Comparison of ENCODE assay signal across 8 mouse cellular contexts in genomic region chr11:96823471-96823837, GRCm38 (mm10). TPM values are rescaled to one million over a fixed set of nuclear protein-coding genes. Genes with fewer than 3 reads are reported as not detected.
DNase-seq lines count a peak whose midpoint lies in the region; ATAC-seq lines count a peak whose summit lies in the region.

No protein-coding gene starts in this region.

- peaks cover 78% of the 10 kb centered on the region for H3K4me1 ChIP-seq in megakaryocyte, embryonic 14.5 days
- H3K4me1 ChIP-seq in intestine, embryonic 14.5 days (replicated peaks; ENCODE audit: control insufficient read depth, insufficient read depth, low read length), result peaks cover 52% of the 10 kb centered on the region
- H3K4me1 ChIP-seq in neural tube, embryonic 13.5 days (replicated peaks), result peaks cover 59% of the 10 kb centered on the region

- peak overlapping the region; percentile 38; the same call in 1 of the 2 replicates for H3K9ac ChIP-seq in intestine, embryonic 14.5 days (ENCODE audit: low read length)
- H3K9ac ChIP-seq in neural tube, embryonic 13.5 days, result peak overlapping the region; percentile 76

- no peaks in the 10 kb centered on the region for H3K9me3 ChIP-seq in megakaryocyte, embryonic 14.5 days
- no peaks in the 10 kb centered on the region for H3K9me3 ChIP-seq in intestine, embryonic 14.5 days (ENCODE audit: control insufficient read depth, low read length)
- H3K9me3 ChIP-seq in neural tube, embryonic 13.5 days, result no peaks in the 10 kb centered on the region

- ATAC-seq in megakaryocyte, adult 5-6 weeks (ENCODE audit: poor library complexity, severe bottlenecking), result no peak
- peak; percentile 40; the same call in 1 of the 2 replicates for ATAC-seq in intestine, embryonic 14.5 days (replicated peaks; ENCODE audit: low FRiP score, low TSS enrichment, low read depth)
- peak; percentile 54 for ATAC-seq in neural tube, embryonic 13.5 days (ENCODE audit: low read depth)

- peaks cover 83% of the 10 kb centered on the region for H3K36me3 ChIP-seq in megakaryocyte, embryonic 14.5 days (replicated peaks; ENCODE audit: low read length)
- peaks cover 65% of the 10 kb centered on the region for H3K36me3 ChIP-seq in intestine, embryonic 14.5 days (ENCODE audit: control insufficient read depth, insufficient read depth, low read length)
- peaks cover 56% of the 10 kb centered on the region for H3K36me3 ChIP-seq in neural tube, embryonic 13.5 days

- H3K27ac ChIP-seq in intestine, embryonic 14.5 days (ENCODE audit: low read depth), result peak overlapping the region; percentile 36; the same call in 1 of the 2 replicates
- H3K27ac ChIP-seq in neural tube, embryonic 13.5 days (replicated peaks), result peak overlapping the region; percentile 92

- peak overlapping the region; percentile 91 for H3K4me3 ChIP-seq in megakaryocyte, embryonic 14.5 days (replicated peaks)
- peak overlapping the region; percentile 45 for H3K4me3 ChIP-seq in intestine, embryonic 14.5 days (ENCODE audit: low read depth, low read length)
- peak overlapping the region; percentile 57 for H3K4me3 ChIP-seq in neural tube, embryonic 13.5 days

- WGBS in intestine, embryonic 14.5 days, result 10% methylated on average over 13 of the region's 13 CpGs
- WGBS in neural tube, embryonic 13.5 days, result 11% methylated on average over 13 of the region's 13 CpGs

- H3K27me3 ChIP-seq in megakaryocyte, embryonic 14.5 days (replicated peaks), result no peaks in the 10 kb centered on the region
- no peaks in the 10 kb centered on the region for H3K27me3 ChIP-seq in intestine, embryonic 14.5 days (replicated peaks; ENCODE audit: control insufficient read depth, insufficient read depth, low read length)
- H3K27me3 ChIP-seq in neural tube, embryonic 13.5 days, result no peaks in the 10 kb centered on the region

- DNase-seq in adrenal gland, adult 2 months, result peak; percentile 53
- DNase-seq in adrenal gland, postnatal 25 days, result no peak
- no peak for DNase-seq in intestine, embryonic 14.5 days (ENCODE audit: low spot score)
- no peak for DNase-seq in ovary, postnatal 14 days (ENCODE audit: low spot score)
- no peak for DNase-seq in layer of hippocampus, adult 9-11 months

- H3K4me2 ChIP-seq in intestine, embryonic 14.5 days (ENCODE audit: low read length), result peak overlapping the region; percentile 86
- H3K4me2 ChIP-seq in neural tube, embryonic 13.5 days, result peak overlapping the region; percentile 97

RNA-seq across cellular contexts. Expression of gene Nfe2l1, which starts 6.3 kb away (rescaled TPM):
- total RNA-seq in adrenal gland, adult 2 months (2021), result 100 to 1,000 TPM; 497 to 817 TPM
- 504 and 806 TPM in 2 replicates for polyA plus RNA-seq in adrenal gland, adult 2 months (2012; rRNA removed)
- 492 and 601 TPM in 2 replicates for total RNA-seq in adrenal gland, postnatal 25 days (2021)
- 28.9 and 34.9 TPM in 2 replicates for polyA plus RNA-seq in megakaryocyte, embryonic 14.5 days (2012; ENCODE audit: insufficient read depth, low replicate concordance)
- 30.0 and 32.6 TPM in 2 replicates for total RNA-seq in megakaryocyte, adult 5-6 weeks (2015)
- 30.2 and 31.1 TPM in 2 replicates for total RNA-seq in megakaryocyte, adult 5-6 weeks (2017)
- polyA plus RNA-seq in intestine, embryonic 14.5 days (2014; fragmentation: Nextera tagmentation; extraction: Ambion mirVana), result 36.0 and 36.7 TPM in 2 replicates
- polyA plus RNA-seq in neural tube, embryonic 13.5 days (2015; fragmentation: Nextera tagmentation; extraction: Ambion mirVana), result 66.2 and 66.5 TPM in 2 replicates

RNA-seq across cellular contexts. Expression of gene Copz2, which starts 26.2 kb away (rescaled TPM):
- 10 to 100 TPM; 57.1 to 76.8 TPM for total RNA-seq in adrenal gland, adult 2 months (2021)
- polyA plus RNA-seq in adrenal gland, adult 2 months (2012; rRNA removed), result 90.7 and 107 TPM in 2 replicates
- 58.0 and 59.0 TPM in 2 replicates for total RNA-seq in adrenal gland, postnatal 25 days (2021)
- polyA plus RNA-seq in megakaryocyte, embryonic 14.5 days (2012; ENCODE audit: insufficient read depth, low replicate concordance), result 3.4 TPM in 1 of 2 replicates, not detected in the other
- 2.0 and 4.2 TPM in 2 replicates for total RNA-seq in megakaryocyte, adult 5-6 weeks (2015)
- 0.28 and 0.92 TPM in 2 replicates for total RNA-seq in megakaryocyte, adult 5-6 weeks (2017)
- polyA plus RNA-seq in intestine, embryonic 14.5 days (2014; fragmentation: Nextera tagmentation; extraction: Ambion mirVana), result 100 and 102 TPM in 2 replicates
- polyA plus RNA-seq in neural tube, embryonic 13.5 days (2015; fragmentation: Nextera tagmentation; extraction: Ambion mirVana), result 36.6 and 43.2 TPM in 2 replicates

RNA-seq across cellular contexts. Expression of gene Cbx1, which starts 34.5 kb away (rescaled TPM):
- total RNA-seq in adrenal gland, adult 2 months (2021), result 10 to 100 TPM; 65.7 to 72.8 TPM
- 40.0 and 58.2 TPM in 2 replicates for polyA plus RNA-seq in adrenal gland, adult 2 months (2012; rRNA removed)
- total RNA-seq in adrenal gland, postnatal 25 days (2021), result 78.9 and 98.0 TPM in 2 replicates
- 12.8 and 33.7 TPM in 2 replicates for polyA plus RNA-seq in megakaryocyte, embryonic 14.5 days (2012; ENCODE audit: insufficient read depth, low replicate concordance)
- total RNA-seq in megakaryocyte, adult 5-6 weeks (2015), result 37.7 and 39.2 TPM in 2 replicates
- 60.2 and 60.5 TPM in 2 replicates for total RNA-seq in megakaryocyte, adult 5-6 weeks (2017)
- 87.8 and 101 TPM in 2 replicates for polyA plus RNA-seq in intestine, embryonic 14.5 days (2014; fragmentation: Nextera tagmentation; extraction: Ambion mirVana)
- 91.6 and 95.1 TPM in 2 replicates for polyA plus RNA-seq in neural tube, embryonic 13.5 days (2015; fragmentation: Nextera tagmentation; extraction: Ambion mirVana)

RNA-seq across cellular contexts. Expression of gene Snx11, which starts 46.1 kb away (rescaled TPM):
- total RNA-seq in adrenal gland, adult 2 months (2021), result 10 to 100 TPM; 22.7 to 31.2 TPM
- polyA plus RNA-seq in adrenal gland, adult 2 months (2012; rRNA removed), result 12.4 and 12.6 TPM in 2 replicates
- total RNA-seq in adrenal gland, postnatal 25 days (2021), result 32.1 and 34.6 TPM in 2 replicates
- 6.3 and 9.8 TPM in 2 replicates for polyA plus RNA-seq in megakaryocyte, embryonic 14.5 days (2012; ENCODE audit: insufficient read depth, low replicate concordance)
- total RNA-seq in megakaryocyte, adult 5-6 weeks (2015), result 8.3 and 10.3 TPM in 2 replicates
- total RNA-seq in megakaryocyte, adult 5-6 weeks (2017), result 25.5 and 27.4 TPM in 2 replicates
- 8.0 and 9.2 TPM in 2 replicates for polyA plus RNA-seq in intestine, embryonic 14.5 days (2014; fragmentation: Nextera tagmentation; extraction: Ambion mirVana)
- 78.0 and 84.2 TPM in 2 replicates for polyA plus RNA-seq in neural tube, embryonic 13.5 days (2015; fragmentation: Nextera tagmentation; extraction: Ambion mirVana)
